Mouse (Mus musculus): Measurements from ENCODE around the gene Fndc9. TPM values are rescaled to one million over a fixed set of nuclear protein-coding genes. Genes with fewer than 3 reads are reported as not detected.

Fndc9 gene
- total and polyA plus RNA-seq, 3 experiments = not detected

- TF ChIP-seq EP300 (IDR thresholded peaks at IDR 0.05; ENCODE audit: insufficient read depth, low read depth, low read length) (no peak), POLR2A (IDR thresholded peaks at IDR 0.05; ENCODE audit: insufficient read depth, low read depth, low read length) (no peak), CTCF (IDR thresholded peaks at IDR 0.05) (no peak)
- no peak for DNase-seq
- Histone ChIP-seq H3K9ac (ENCODE audit: low read depth, low read length) (no peak overlapping the region), H3K4me3 (no peak overlapping the region), H3K36me3 (ENCODE audit: control insufficient read depth, insufficient read depth, low read length) (no peaks in the 10 kb centered on the region), H3K27me3 (ENCODE audit: control insufficient read depth, insufficient read depth, low read length) (no peaks in the 10 kb centered on the region), H3K4me1 (ENCODE audit: control insufficient read depth, insufficient read depth, low read length) (no peaks in the 10 kb centered on the region), H3K79me2 (replicated peaks; ENCODE audit: control insufficient read depth, insufficient read depth, low read length) (no peaks in the 10 kb centered on the region), H3K27ac (no peak overlapping the region)
- WGBS = 81% methylated on average over 2 of the region's 2 CpGs
- intact Hi-C loops (cut with DNase I) = no loop called here
Measured at GRCm38 (mm10) chr11:46220211-46220610, 15.1 kb upstream of the Fndc9 start.

GRCm38 (mm10) chr11:46223575-46223974 is 11.8 kb upstream of the Fndc9 start:
- WGBS = 73% methylated on average over 2 of the region's 2 CpGs
- intact Hi-C loops (cut with DNase I) = no loop called here

GRCm38 (mm10) chr11:46225345-46225744 is 10.0 kb upstream of the Fndc9 start:
- intact Hi-C loops (cut with DNase I) = no loop called here
- Histone ChIP-seq H3K4me3 (no peak overlapping the region), H3K27ac (no peak overlapping the region), H3K36me3 (ENCODE audit: control insufficient read depth, insufficient read depth, low read length) (no peaks in the 10 kb centered on the region), H3K27me3 (ENCODE audit: control insufficient read depth, insufficient read depth, low read length) (no peaks in the 10 kb centered on the region), H3K79me2 (replicated peaks; ENCODE audit: control insufficient read depth, insufficient read depth, low read length) (no peaks in the 10 kb centered on the region), H3K9ac (ENCODE audit: low read depth, low read length) (no peak overlapping the region), H3K4me1 (ENCODE audit: control insufficient read depth, insufficient read depth, low read length) (no peaks in the 10 kb centered on the region)
- WGBS = 88% methylated on average over 5 of the region's 5 CpGs
- TF ChIP-seq CTCF (IDR thresholded peaks at IDR 0.05) (no peak), EP300 (IDR thresholded peaks at IDR 0.05; ENCODE audit: insufficient read depth, low read depth, low read length) (no peak), POLR2A (IDR thresholded peaks at IDR 0.05; ENCODE audit: insufficient read depth, low read depth, low read length) (no peak)
- no peak for DNase-seq

More at GRCm38 (mm10) chr11:46223575-46223974, 11.8 kb upstream of the Fndc9 start:
- Histone ChIP-seq H3K36me3 (ENCODE audit: control insufficient read depth, insufficient read depth, low read length) (no peaks in the 10 kb centered on the region), H3K4me1 (ENCODE audit: control insufficient read depth, insufficient read depth, low read length) (no peaks in the 10 kb centered on the region), H3K9ac (ENCODE audit: low read depth, low read length) (no peak overlapping the region), H3K79me2 (replicated peaks; ENCODE audit: control insufficient read depth, insufficient read depth, low read length) (no peaks in the 10 kb centered on the region), H3K27ac (no peak overlapping the region), H3K4me3 (no peak overlapping the region), H3K27me3 (ENCODE audit: control insufficient read depth, insufficient read depth, low read length) (no peaks in the 10 kb centered on the region)
- no peak for DNase-seq
- TF ChIP-seq POLR2A (IDR thresholded peaks at IDR 0.05; ENCODE audit: insufficient read depth, low read depth, low read length) (no peak), CTCF (IDR thresholded peaks at IDR 0.05) (peak; percentile 44)

- H3K9ac ChIP-seq (ENCODE audit: low read depth, low read length) = no peak overlapping the region
- no peaks in the 10 kb centered on the region for H3K27me3 ChIP-seq (ENCODE audit: control insufficient read depth, insufficient read depth, low read length)
- H3K36me3 ChIP-seq (ENCODE audit: control insufficient read depth, insufficient read depth, low read length) = no peaks in the 10 kb centered on the region
- no peak overlapping the region for H3K27ac ChIP-seq
- H3K4me1 ChIP-seq (ENCODE audit: control insufficient read depth, insufficient read depth, low read length) = no peaks in the 10 kb centered on the region
- DNase-seq = no peak
- 84% methylated on average over 6 of the region's 6 CpGs for WGBS
- H3K4me3 ChIP-seq = no peak overlapping the region
- H3K79me2 ChIP-seq (replicated peaks; ENCODE audit: control insufficient read depth, insufficient read depth, low read length) = no peaks in the 10 kb centered on the region
- TF ChIP-seq EP300 (IDR thresholded peaks at IDR 0.05; ENCODE audit: insufficient read depth, low read depth, low read length) (no peak), CTCF (IDR thresholded peaks at IDR 0.05) (no peak), POLR2A (IDR thresholded peaks at IDR 0.05; ENCODE audit: insufficient read depth, low read depth, low read length) (no peak)
- intact Hi-C loops (cut with DNase I) = no loop called here
Measured at GRCm38 (mm10) chr11:46230184-46230583, 5.1 kb upstream of the Fndc9 start.

DNA sequence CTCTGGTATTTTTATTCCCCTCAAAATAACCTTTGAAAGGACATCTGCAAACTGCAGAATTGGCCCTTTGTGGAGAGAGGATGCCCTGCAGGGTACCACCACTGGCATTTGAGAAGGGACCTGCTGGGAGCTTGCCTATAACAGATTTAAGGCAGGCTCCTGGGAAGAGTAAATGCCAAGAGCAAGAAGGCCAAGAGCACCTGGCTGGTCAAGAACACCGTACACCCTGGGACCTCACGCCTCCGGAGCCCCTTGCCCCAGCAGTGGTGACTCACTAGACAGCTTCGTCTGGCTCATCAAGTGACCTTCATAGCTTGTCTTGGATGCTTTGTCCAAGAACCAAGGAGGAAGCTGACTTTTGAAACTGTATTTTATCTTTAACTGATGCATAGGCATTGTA is 2.5 kb upstream of the Fndc9 start:
- 86% methylated on average over 4 of the region's 4 CpGs for WGBS
- Histone ChIP-seq H3K9ac (ENCODE audit: low read depth, low read length) (no peak overlapping the region), H3K4me3 (no peak overlapping the region), H3K27me3 (ENCODE audit: control insufficient read depth, insufficient read depth, low read length) (no peaks in the 10 kb centered on the region), H3K27ac (no peak overlapping the region), H3K79me2 (replicated peaks; ENCODE audit: control insufficient read depth, insufficient read depth, low read length) (no peaks in the 10 kb centered on the region), H3K36me3 (ENCODE audit: control insufficient read depth, insufficient read depth, low read length) (no peaks in the 10 kb centered on the region), H3K4me1 (ENCODE audit: control insufficient read depth, insufficient read depth, low read length) (no peaks in the 10 kb centered on the region)
- no peak for DNase-seq
- TF ChIP-seq POLR2A (IDR thresholded peaks at IDR 0.05; ENCODE audit: insufficient read depth, low read depth, low read length) (no peak), EP300 (IDR thresholded peaks at IDR 0.05; ENCODE audit: insufficient read depth, low read depth, low read length) (no peak), CTCF (IDR thresholded peaks at IDR 0.05) (no peak)
- intact Hi-C loops (cut with DNase I) = no loop called here

DNA sequence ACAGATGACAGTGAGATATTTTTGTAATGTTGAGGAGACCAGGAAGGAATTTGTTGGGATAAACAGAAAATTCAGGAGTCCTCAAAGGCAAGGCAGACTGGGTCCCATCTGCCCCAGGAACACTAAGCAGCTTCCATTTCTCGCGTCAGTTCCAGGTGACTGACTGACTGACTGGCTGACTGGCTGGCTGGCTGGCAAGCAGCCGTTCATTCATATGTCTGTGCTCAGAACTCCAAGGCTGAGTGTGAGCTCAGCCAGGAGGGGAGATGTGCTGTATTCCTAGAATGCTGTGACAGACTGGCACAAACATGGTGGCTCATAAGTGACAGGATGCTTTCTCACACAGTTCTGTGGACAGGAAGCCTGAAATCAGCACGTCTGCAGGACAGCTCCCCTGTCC is 1.4 kb upstream of the Fndc9 start:
- no peak for TF ChIP-seq POLR2A (IDR thresholded peaks at IDR 0.05; ENCODE audit: insufficient read depth, low read depth, low read length)
- no peak overlapping the region for H3K27ac ChIP-seq
- no peaks in the 10 kb centered on the region for H3K4me1 ChIP-seq (ENCODE audit: control insufficient read depth, insufficient read depth, low read length)
- H3K27me3 ChIP-seq (ENCODE audit: control insufficient read depth, insufficient read depth, low read length) = no peaks in the 10 kb centered on the region
- H3K9ac ChIP-seq (ENCODE audit: low read depth, low read length) = no peak overlapping the region
- H3K79me2 ChIP-seq (replicated peaks; ENCODE audit: control insufficient read depth, insufficient read depth, low read length) = no peaks in the 10 kb centered on the region
- no peak overlapping the region for H3K4me3 ChIP-seq
- H3K36me3 ChIP-seq (ENCODE audit: control insufficient read depth, insufficient read depth, low read length) = no peaks in the 10 kb centered on the region
- intact Hi-C loops (cut with DNase I) = no loop called here
- no peak for DNase-seq
- WGBS = 66% methylated on average over 4 of the region's 4 CpGs
